Mouse (Mus musculus) limb, embryonic 12.5 days (tissue): Measurements from ENCODE around the gene Lce3e. TPM values are rescaled to one million over a fixed set of nuclear protein-coding genes. Genes with fewer than 3 reads are reported as not detected.

Experiments used
- ATAC-seq: fragments of 200-750 bp; cut with Nextera tagmentation; 2 replicates; pipeline ENCODE4 v1.8.0; 2017; ENCODE audit warnings: low read depth, moderate TSS enrichment; ENCODE audit not compliant: insufficient number of reproducible peaks, insufficient read depth, low FRiP score, low TSS enrichment
- H3K27ac ChIP-seq: fragments of 300-500 bp; sonication (generic); 2 replicates; pipeline ENCODE4 v1.5.1; 2016; ENCODE audit warnings: mild to moderate bottlenecking, moderate library complexity
- H3K27me3 ChIP-seq: fragments of 300-500 bp; sonication (generic); 2 replicates; pipeline ENCODE4 v1.6.1; 2016; ENCODE audit warnings: mild to moderate bottlenecking, moderate library complexity
- H3K36me3 ChIP-seq: fragments of 300-500 bp; sonication (generic); 2 replicates; pipeline ENCODE4 v1.6.1; 2016; ENCODE audit warnings: mild to moderate bottlenecking, moderate library complexity
- H3K4me1 ChIP-seq: fragments of 300-500 bp; sonication (generic); replicated peaks from 2 replicates; pipeline ENCODE4 v1.6.1; 2016
- H3K4me2 ChIP-seq: fragments of 300-500 bp; sonication (generic); 2 replicates; pipeline ENCODE4 v1.6.1; 2016; ENCODE audit warnings: mild to moderate bottlenecking, moderate library complexity
- H3K4me3 ChIP-seq: fragments of 300-500 bp; sonication (generic); replicated peaks from 2 replicates; pipeline ENCODE4 v1.5.1; 2016; ENCODE audit warnings: mild to moderate bottlenecking
- H3K9ac ChIP-seq: fragments of 300-500 bp; sonication (generic); replicated peaks from 2 replicates; pipeline ENCODE4 v1.6.1; 2016; ENCODE audit warnings: mild to moderate bottlenecking, moderate library complexity
- H3K9me3 ChIP-seq: fragments of 300-500 bp; sonication (generic); 2 replicates; pipeline ENCODE4 v1.6.1; 2016; ENCODE audit warnings: mild to moderate bottlenecking, moderate library complexity
- WGBS: fragments of 180-500 bp; shearing (Covaris S2); methylation state at CpG from one replicate; pipeline ENCODE4 v1.1.7; 2016; 5-methylcytosine and 5-hydroxymethylcytosine counted together
- polyA plus RNA-seq: library from polyadenylated mRNA; unstranded; fragments of >200 nt; fragmentation: Nextera tagmentation; extraction: Ambion mirVana; gene quantifications from 2 replicates; pipeline ENCODE4 v1.2.1, GENCODE M21; 2016

Lce3e gene
- polyA plus RNA-seq = not detected in 2 replicates

- no peaks in the 10 kb centered on the region for H3K27me3 ChIP-seq
- no peaks in the 10 kb centered on the region for H3K36me3 ChIP-seq
- H3K27ac ChIP-seq = no peak within 1 kb of the TSS
- 89% methylated on average over 2 of the region's 2 CpGs for WGBS
- H3K4me3 ChIP-seq = no peak within 1 kb of the TSS
- no peak within 1 kb of the TSS for H3K4me2 ChIP-seq
- H3K9me3 ChIP-seq = no peaks in the 10 kb centered on the region
- H3K9ac ChIP-seq = no peak within 1 kb of the TSS
- no peak for ATAC-seq
- H3K4me1 ChIP-seq = no peaks in the 10 kb centered on the region
Measured at GRCm38 (mm10) chr3:92966761-92967160, at the start of gene Lce3e. Gene Lce3e (plus strand): TSS chr3:92967061.

- no peak overlapping the region for H3K27ac ChIP-seq
- WGBS = 55% methylated on average over 4 of the region's 4 CpGs
- no peak overlapping the region for H3K4me2 ChIP-seq
- no peaks in the 10 kb centered on the region for H3K36me3 ChIP-seq
- no peaks in the 10 kb centered on the region for H3K4me1 ChIP-seq
- H3K4me3 ChIP-seq = no peak overlapping the region
- no peak overlapping the region for H3K9ac ChIP-seq
- H3K27me3 ChIP-seq = no peaks in the 10 kb centered on the region
- no peaks in the 10 kb centered on the region for H3K9me3 ChIP-seq
- no peak for ATAC-seq
Measured at GRCm38 (mm10) chr3:92920364-92920763, 46.5 kb upstream of the Lce3e start.

- H3K27me3 ChIP-seq = no peaks in the 10 kb centered on the region
- no peaks in the 10 kb centered on the region for H3K9me3 ChIP-seq
- no peaks in the 10 kb centered on the region for H3K36me3 ChIP-seq
- H3K27ac ChIP-seq = no peak within 1 kb of the TSS
- H3K4me2 ChIP-seq = no peak within 1 kb of the TSS
- 69% methylated on average over 2 of the region's 2 CpGs for WGBS
- no peak for ATAC-seq
- H3K4me1 ChIP-seq = no peaks in the 10 kb centered on the region
- H3K4me3 ChIP-seq = no peak within 1 kb of the TSS
- no peak within 1 kb of the TSS for H3K9ac ChIP-seq
Measured at GRCm38 (mm10) chr3:92926130-92926529, 40.7 kb upstream of the Lce3e start, which contains the start of gene Lce3a. Gene Lce3a (minus strand): TSS chr3:92926230.

GRCm38 (mm10) chr3:92932679-92933078 lies 34.2 kb upstream of the Lce3e start, which contains the start of gene Lce3b:
Gene Lce3b (plus strand): TSS chr3:92932979.
- H3K4me2 ChIP-seq = no peak within 1 kb of the TSS
- H3K4me3 ChIP-seq = no peak within 1 kb of the TSS
- no peaks in the 10 kb centered on the region for H3K27me3 ChIP-seq
- H3K36me3 ChIP-seq = no peaks in the 10 kb centered on the region
- WGBS = 71% methylated on average over 2 of the region's 2 CpGs
- no peak within 1 kb of the TSS for H3K27ac ChIP-seq
- H3K9me3 ChIP-seq = no peaks in the 10 kb centered on the region
- no peaks in the 10 kb centered on the region for H3K4me1 ChIP-seq
- H3K9ac ChIP-seq = no peak within 1 kb of the TSS
- ATAC-seq = no peak

GRCm38 (mm10) chr3:92944186-92944585 lies 22.7 kb upstream of the Lce3e start, which contains the start of gene Lce3c:
Gene Lce3c (plus strand): TSS chr3:92944486.
- H3K27me3 ChIP-seq = no peaks in the 10 kb centered on the region
- H3K36me3 ChIP-seq = no peaks in the 10 kb centered on the region
- no peak within 1 kb of the TSS for H3K4me2 ChIP-seq
- no peak within 1 kb of the TSS for H3K9ac ChIP-seq
- WGBS = 84% methylated on average over 1 of the region's 1 CpGs
- no peaks in the 10 kb centered on the region for H3K9me3 ChIP-seq
- no peak within 1 kb of the TSS for H3K4me3 ChIP-seq
- ATAC-seq = no peak
- H3K4me1 ChIP-seq = no peaks in the 10 kb centered on the region
- H3K27ac ChIP-seq = no peak within 1 kb of the TSS

- Histone ChIP-seq H3K27ac (no peak within 1 kb of the TSS), H3K9me3 (no peaks in the 10 kb centered on the region), H3K4me3 (no peak within 1 kb of the TSS), H3K36me3 (no peaks in the 10 kb centered on the region), H3K4me2 (no peak within 1 kb of the TSS), H3K9ac (no peak within 1 kb of the TSS), H3K4me1 (no peaks in the 10 kb centered on the region), H3K27me3 (no peaks in the 10 kb centered on the region)
- no peak for ATAC-seq
- 94% methylated on average over 1 of the region's 1 CpGs for WGBS
Measured at GRCm38 (mm10) chr3:92957090-92957489, 9.8 kb upstream of the Lce3e start, which contains the start of gene Lce3d. Gene Lce3d (plus strand): TSS chr3:92957390.

- Histone ChIP-seq H3K4me1 (no peaks in the 10 kb centered on the region), H3K9ac (no peak overlapping the region), H3K4me2 (no peak overlapping the region), H3K9me3 (no peaks in the 10 kb centered on the region), H3K27me3 (no peaks in the 10 kb centered on the region), H3K4me3 (no peak overlapping the region), H3K27ac (no peak overlapping the region), H3K36me3 (no peaks in the 10 kb centered on the region)
- WGBS = 90% methylated on average over 2 of the region's 2 CpGs
- ATAC-seq = no peak
Measured at GRCm38 (mm10) chr3:92978484-92978883, 11.6 kb downstream of the Lce3e start.

- Histone ChIP-seq H3K9me3 (no peaks in the 10 kb centered on the region), H3K27ac (no peak within 1 kb of the TSS), H3K36me3 (no peaks in the 10 kb centered on the region), H3K27me3 (no peaks in the 10 kb centered on the region), H3K4me3 (no peak within 1 kb of the TSS), H3K4me2 (no peak within 1 kb of the TSS), H3K9ac (no peak within 1 kb of the TSS), H3K4me1 (no peaks in the 10 kb centered on the region)
- no peak for ATAC-seq
Measured at GRCm38 (mm10) chr3:92991926-92992325, 25.1 kb downstream of the Lce3e start, which contains the start of gene Lce3f. Gene Lce3f (plus strand): TSS chr3:92992226.

GRCm38 (mm10) chr3:92998691-92999090 lies 31.8 kb downstream of the Lce3e start:
- 8% methylated on average over 7 of the region's 7 CpGs for WGBS
- Histone ChIP-seq H3K4me2 (no peak overlapping the region), H3K9ac (no peak overlapping the region), H3K4me1 (no peaks in the 10 kb centered on the region), H3K27ac (no peak overlapping the region), H3K27me3 (no peaks in the 10 kb centered on the region), H3K4me3 (no peak overlapping the region), H3K36me3 (no peaks in the 10 kb centered on the region), H3K9me3 (no peaks in the 10 kb centered on the region)
- peak; percentile 73; the same call in 1 of the 2 replicates for ATAC-seq

GRCm38 (mm10) chr3:93000621-93001020 lies 33.8 kb downstream of the Lce3e start:
- Histone ChIP-seq H3K4me3 (no peak overlapping the region), H3K4me2 (no peak overlapping the region), H3K36me3 (no peaks in the 10 kb centered on the region), H3K27ac (no peak overlapping the region), H3K27me3 (no peaks in the 10 kb centered on the region), H3K9me3 (no peaks in the 10 kb centered on the region), H3K9ac (no peak overlapping the region), H3K4me1 (no peaks in the 10 kb centered on the region)
- 78% methylated on average over 3 of the region's 3 CpGs for WGBS
- no peak for ATAC-seq

- no peaks in the 10 kb centered on the region for H3K36me3 ChIP-seq
- no peak for ATAC-seq
- H3K4me2 ChIP-seq = no peak overlapping the region
- H3K4me3 ChIP-seq = no peak overlapping the region
- H3K9me3 ChIP-seq = no peaks in the 10 kb centered on the region
- H3K27ac ChIP-seq = no peak overlapping the region
- WGBS = 72% methylated on average over 4 of the region's 4 CpGs
- no peaks in the 10 kb centered on the region for H3K4me1 ChIP-seq
- H3K27me3 ChIP-seq = no peaks in the 10 kb centered on the region
- H3K9ac ChIP-seq = no peak overlapping the region
Measured at GRCm38 (mm10) chr3:93002843-93003242, 36.0 kb downstream of the Lce3e start.

GRCm38 (mm10) chr3:93014378-93014801 lies 47.5 kb downstream of the Lce3e start:
- H3K4me1 ChIP-seq = no peaks in the 10 kb centered on the region
- H3K27me3 ChIP-seq = peaks cover 15% of the 10 kb centered on the region; the same call in 1 of the 2 replicates
- ATAC-seq = peak; percentile 83; the same call in 1 of the 2 replicates
- WGBS = under 1% methylated on average over 24 of the region's 24 CpGs
- no peaks in the 10 kb centered on the region for H3K9me3 ChIP-seq
- no peaks in the 10 kb centered on the region for H3K36me3 ChIP-seq
- H3K4me2 ChIP-seq = peak overlapping the region; percentile 79
- peak overlapping the region; percentile 18; the same call in 1 of the 2 replicates for H3K27ac ChIP-seq
- H3K4me3 ChIP-seq = peak overlapping the region; percentile 48
- H3K9ac ChIP-seq = peak overlapping the region; percentile 58
